Mouse (Mus musculus) gastrocnemius, adult 2 months (tissue): ENCODE measurements at regions not wholly inside any gene's neighbourhood (a gene's known extent, or its start where the extent isn't known, plus 50 kb on each side); places are given as distances from the start of the nearest gene placed in this dataset.

Source experiments
- DNase-seq: peaks from one replicate; pipeline ENCODE4 v3.0.0; 2022
- H3K27ac ChIP-seq: fragments of 200-600 bp; 2 replicates; pipeline ENCODE4 v1.8.1; 2022; ENCODE audit warnings: mild to moderate bottlenecking
- H3K4me3 ChIP-seq: fragments of 200-600 bp; 2 replicates; pipeline ENCODE4 v1.8.1; 2022; ENCODE audit warnings: mild to moderate bottlenecking, moderate library complexity
- CTCF ChIP-seq: fragments of 200-600 bp; IDR thresholded peaks from 2 replicates; pipeline ENCODE4 v1.8.1; 2022; ENCODE audit warnings: antibody characterized with exemption, mild to moderate bottlenecking, moderate library complexity
- intact Hi-C: fragments of 180-260 bp; cut with DNase I; formaldehyde crosslinking; loops from one replicate; pipeline ENCODE4 v1.15.1; 2025

DNA sequence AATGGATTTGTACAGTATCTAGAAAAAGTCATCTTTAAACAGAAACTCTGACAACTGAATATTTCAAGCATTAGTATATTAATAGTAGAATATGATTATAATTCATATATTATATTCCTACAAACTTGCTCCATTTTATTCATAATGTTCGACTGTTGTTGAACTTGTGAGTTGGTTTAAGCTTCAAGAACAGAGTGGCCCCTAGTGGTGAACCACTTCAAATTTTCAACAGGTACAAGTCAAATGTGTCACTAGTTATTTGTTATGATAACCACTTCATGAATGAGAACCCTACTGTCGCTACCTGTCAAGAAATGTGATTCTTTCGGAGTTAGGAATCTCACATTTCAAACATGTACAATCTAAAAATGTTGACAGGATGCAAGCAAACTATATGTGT, 369.2 kb upstream of the Clec14a start:
- Histone ChIP-seq H3K4me3 (no peak overlapping the region), H3K27ac (no peak overlapping the region)
- peak; percentile 48 for TF ChIP-seq CTCF
- intact Hi-C loops: no loop called here
- no peak for DNase-seq

DNA sequence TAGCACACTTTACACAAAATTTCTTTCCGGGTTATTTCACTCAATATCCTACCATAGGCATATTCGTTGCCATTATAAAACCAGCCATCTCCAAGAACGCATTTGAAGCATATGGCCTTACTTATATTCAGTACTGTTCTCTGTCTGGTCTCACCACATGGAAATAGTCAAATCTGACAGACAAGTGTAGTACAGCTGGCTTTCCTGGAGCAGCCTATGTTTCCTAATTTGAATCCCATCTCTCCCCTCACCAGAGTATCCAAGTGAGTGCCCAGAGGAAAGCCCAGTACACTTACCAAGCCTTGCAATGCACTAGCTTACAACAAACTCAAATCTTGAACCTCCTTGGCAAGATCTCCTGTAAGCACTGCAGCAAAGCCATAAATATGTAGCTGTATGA, 363.4 kb upstream of the Clec14a start:
- TF ChIP-seq CTCF: no peak
- intact Hi-C loops: no loop called here
- no peak for DNase-seq
- Histone ChIP-seq H3K27ac (no peak overlapping the region), H3K4me3 (no peak overlapping the region)

DNA sequence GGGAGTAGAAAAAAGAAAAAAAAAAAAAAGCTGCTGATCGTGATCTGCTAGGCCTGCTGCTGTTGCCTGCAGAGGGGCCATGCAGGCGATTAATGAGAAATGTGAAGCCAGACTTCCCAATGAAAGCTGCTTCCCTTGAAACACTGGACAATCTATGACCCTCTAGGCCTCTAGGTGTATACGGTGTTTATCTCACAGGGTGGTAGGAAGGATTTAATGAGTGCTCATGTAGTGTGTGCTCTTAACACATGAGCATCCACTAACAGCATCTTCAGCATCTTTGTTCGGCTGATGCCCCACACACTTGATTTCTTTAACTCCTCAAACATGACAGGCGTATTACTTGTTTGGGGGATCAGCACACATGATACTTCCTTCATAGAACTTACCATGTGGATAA, 359.7 kb upstream of the Clec14a start:
- DNase-seq: no peak
- no peak for TF ChIP-seq CTCF
- Histone ChIP-seq H3K4me3 (no peak overlapping the region), H3K27ac (no peak overlapping the region)
- intact Hi-C loops: no loop called here

DNA sequence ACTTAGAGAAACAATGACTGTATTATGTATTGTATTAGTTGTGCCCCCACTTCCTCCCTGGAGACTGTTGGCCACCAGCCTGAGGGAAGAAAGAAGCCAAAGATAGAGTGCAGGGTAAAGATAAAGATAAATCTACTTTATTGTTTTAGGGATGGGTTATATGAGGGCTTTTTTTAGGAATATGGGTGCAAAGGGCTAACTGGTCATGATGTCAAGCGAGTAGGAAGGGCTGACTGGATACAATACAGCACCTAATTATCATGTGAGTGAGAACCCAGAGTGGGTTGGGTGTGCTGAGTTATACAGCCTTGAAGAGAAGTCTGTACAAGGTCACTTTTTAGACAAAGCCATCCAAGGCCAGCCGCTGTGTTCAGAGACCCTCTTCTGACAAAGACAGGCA, 356.1 kb upstream of the Clec14a start:
- intact Hi-C loops: no loop called here
- no peak overlapping the region for H3K27ac ChIP-seq
- no peak for TF ChIP-seq CTCF
- H3K4me3 ChIP-seq: no peak overlapping the region
- DNase-seq: no peak

DNA sequence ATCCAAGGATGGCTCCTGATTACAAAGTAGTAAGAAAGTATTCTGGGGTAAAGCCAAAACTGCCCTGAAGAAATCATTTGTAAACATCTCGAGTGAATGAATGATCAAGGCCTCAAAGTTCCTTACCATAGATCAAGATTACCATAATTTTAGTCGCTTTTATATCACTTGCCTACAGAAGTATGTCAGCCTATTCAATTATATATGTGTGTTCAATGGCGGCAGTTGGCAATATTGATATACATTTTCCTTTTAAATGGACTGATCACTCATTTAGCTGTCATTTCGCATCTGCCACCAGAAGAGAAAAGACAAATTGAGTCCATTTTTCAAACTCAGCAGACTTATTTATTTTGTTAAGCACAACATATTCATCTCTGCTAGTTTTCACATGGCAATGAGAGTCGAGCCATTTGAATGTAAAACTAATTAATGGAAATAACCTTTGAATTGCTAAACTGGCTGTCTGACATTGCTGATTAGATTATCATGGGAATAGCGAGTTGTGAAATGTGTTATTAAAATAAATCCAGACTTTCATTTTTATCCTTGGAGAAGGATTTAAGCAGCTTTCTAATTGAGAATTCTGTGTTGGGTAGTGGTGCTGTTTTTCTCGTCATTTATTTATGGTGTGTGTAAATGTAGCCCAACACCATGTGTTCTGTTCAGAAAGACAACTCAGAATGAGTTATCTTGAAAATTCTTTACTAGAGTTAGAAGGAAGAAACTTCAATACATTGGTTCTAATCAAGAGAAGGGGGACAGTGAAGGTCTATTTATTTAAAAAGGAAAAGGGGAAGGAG, 350.6 kb upstream of the Clec14a start:
- no peak overlapping the region for H3K4me3 ChIP-seq
- no peak overlapping the region for H3K27ac ChIP-seq
- TF ChIP-seq CTCF: no peak
- no peak for DNase-seq
- intact Hi-C loops: no loop called here

DNA sequence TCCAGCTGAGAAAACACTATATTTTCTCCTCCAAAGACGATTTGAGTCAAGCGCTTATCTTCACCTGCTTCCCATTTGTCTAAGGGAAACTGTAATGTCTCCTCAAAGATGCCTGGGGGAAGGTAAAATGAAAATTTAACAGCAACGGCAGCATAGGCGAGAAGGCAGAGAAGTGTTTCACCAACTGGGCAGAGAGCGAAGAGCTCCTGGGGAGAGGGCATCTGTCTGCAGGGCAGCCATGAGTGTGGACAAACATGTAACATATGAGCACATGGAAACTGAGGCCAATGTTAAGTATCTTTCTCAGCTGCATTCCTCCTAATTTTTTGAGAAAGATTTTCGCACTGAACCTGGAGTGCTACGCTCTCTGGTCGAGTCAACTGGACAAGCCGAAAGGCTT, 325.7 kb upstream of the Clec14a start:
- intact Hi-C loops: no loop called here
- TF ChIP-seq CTCF: no peak
- Histone ChIP-seq H3K27ac (no peak overlapping the region), H3K4me3 (no peak overlapping the region)
- no peak for DNase-seq

DNA sequence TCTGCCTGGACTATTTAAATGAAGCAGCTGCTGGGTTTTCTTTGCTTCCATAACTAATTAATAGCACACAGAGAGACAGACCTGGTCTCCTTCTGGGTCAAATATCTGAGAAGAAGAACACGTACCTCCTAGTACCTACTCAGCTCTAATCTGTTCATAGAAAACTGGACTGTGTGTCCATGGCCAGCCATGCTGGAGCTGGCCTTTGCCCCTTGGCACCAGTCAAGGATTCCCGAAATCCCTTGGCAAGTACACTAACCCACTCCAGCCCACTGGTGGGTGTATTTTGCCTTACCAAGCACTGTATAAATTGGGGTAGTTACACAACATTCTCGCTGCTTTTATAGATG, 322.4 kb upstream of the Clec14a start:
- H3K4me3 ChIP-seq: no peak overlapping the region
- no peak for DNase-seq
- H3K27ac ChIP-seq: no peak overlapping the region
- TF ChIP-seq CTCF: no peak
- intact Hi-C loops: no loop called here

DNA sequence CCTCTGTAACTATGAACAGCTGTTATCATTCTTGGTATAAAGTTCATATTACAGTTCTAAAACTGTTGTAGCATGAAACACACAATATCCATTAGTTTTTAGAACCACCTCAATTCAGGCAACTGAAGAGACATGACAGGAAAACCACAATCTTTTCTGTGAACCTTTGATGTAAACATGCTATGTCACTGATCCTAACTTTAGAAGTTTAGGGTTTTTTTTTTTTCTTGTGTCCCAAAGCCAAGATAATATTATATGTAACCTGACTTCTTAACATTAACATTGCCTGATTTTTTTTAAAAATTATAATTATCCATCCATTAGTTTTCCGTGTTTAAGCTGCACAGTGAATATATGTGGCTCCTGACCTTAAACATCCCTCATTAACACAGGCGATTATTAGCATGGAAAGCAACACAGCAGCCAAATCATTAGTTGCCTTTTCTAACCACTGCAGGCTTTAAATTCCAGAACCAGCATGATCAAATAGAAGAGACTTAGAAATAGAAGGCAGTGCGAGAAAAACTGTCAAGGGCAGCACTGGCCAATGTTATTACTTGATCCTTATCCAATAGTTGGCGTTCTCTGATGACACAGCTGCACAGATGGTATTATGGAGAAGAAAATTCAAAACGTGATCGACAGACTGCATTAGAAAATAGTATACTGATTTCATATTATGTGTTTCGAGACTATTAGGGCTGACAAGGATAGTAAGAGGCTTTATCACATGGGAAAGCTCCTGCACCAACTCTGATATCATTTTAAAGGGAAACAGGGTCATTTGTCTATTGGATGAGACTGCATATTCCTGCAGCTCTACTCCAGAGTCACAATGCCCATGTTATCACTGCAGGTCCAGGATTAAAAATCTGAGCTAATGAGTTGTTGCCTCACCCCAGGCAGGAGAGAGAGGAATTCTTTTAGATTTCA, 321.7 kb upstream of the Clec14a start:
- intact Hi-C loops: no loop called here
- TF ChIP-seq CTCF: no peak
- DNase-seq: no peak
- H3K27ac ChIP-seq: no peak overlapping the region
- H3K4me3 ChIP-seq: no peak overlapping the region

DNA sequence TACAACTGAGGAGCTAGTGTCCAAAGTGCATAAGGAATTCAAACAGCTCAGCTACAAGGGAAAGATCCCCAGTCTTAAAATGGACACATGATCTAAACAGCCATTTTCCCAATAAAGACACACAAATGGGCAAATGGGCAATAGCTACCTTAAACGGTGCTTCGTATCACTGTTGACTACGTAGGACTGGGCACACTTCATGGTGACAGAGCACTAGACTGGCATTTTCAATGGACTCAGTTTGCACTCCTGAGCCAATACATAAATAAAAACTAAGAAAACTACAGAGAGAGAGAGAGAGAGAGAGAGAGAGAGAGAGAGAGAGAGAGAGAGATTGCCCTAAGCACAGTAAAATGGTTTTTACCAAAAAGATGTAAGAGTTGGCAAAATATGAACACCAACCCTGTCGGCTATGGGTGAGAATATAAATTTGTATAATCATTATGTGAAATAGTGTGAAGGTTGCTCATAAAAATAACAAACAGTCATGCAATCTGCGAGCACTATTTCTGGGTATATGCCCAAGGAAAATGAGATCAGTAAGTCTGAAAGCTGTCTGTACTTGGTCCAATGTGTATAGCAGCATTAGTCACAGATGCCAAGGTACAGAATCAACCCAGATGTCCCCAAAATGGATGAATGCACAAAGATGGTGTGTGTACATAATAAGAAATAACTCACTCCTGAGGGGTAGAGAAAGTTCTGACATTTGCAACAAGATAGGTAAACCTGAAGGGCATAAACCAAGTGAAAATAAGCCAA, 312.9 kb upstream of the Clec14a start:
- Histone ChIP-seq H3K27ac (no peak overlapping the region), H3K4me3 (no peak overlapping the region)
- TF ChIP-seq CTCF: no peak
- intact Hi-C loops: no loop called here
- no peak for DNase-seq

DNA sequence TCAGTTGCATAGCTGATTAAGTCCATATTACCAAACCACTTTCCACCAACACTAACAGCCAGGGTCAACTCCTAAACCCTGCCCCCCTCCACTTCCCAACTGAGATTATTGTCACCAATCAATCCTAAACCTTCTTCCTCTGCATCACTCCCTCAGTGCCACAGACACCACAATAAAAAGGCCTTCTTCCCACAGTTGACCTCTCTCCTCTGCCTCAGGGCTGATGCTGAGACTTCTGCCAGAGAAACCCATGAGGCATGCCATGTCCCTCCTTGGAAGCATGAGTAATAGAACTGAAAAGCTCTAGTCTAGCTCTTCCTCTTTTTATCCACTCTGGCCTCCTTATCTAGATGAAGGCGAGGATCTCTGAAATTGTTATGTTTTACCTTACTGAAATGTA, 300.0 kb upstream of the Clec14a start:
- no peak overlapping the region for H3K27ac ChIP-seq
- no peak overlapping the region for H3K4me3 ChIP-seq
- no peak for TF ChIP-seq CTCF
- no peak for DNase-seq
- intact Hi-C loops: no loop called here

DNA sequence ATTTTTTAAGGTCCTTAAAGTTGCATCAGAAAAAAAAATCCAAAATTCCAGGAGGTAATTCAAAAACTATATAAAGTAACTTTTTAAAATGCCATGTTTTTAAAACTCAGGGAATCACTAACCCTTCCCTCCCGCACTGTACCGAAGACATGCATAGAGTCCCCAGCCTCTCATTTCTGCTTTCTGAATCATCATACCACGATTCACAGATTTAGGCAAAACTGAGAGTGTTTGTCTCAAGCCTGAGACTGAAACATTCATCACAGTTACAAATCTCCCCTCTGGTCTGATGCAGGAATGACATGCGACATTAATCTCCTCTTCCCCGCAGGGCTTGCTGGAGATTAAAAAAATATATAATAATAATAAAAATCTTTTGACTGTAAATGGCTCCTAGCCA, 291.8 kb upstream of the Clec14a start:
- intact Hi-C loops: no loop called here
- H3K4me3 ChIP-seq: no peak overlapping the region
- no peak for DNase-seq
- no peak for TF ChIP-seq CTCF
- H3K27ac ChIP-seq: no peak overlapping the region

DNA sequence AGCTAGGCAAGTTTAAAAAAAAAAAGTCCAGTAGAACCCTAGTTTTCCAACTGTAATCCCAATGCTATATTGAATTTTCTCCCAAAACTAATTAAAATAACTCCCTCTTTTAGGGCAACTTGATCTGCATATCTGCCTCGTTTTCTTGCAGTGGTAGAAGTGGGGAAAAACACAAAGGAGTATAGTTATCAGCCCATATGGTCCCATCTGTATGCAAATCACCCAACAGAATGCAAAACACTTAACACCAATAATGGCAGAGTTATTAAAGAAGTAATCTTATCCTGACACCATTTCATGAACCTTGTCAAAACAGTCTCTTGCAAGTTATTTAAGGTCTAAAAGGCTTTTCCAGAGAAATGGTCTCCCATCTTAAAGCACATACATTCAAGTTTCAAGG, 290.7 kb upstream of the Clec14a start:
- Histone ChIP-seq H3K27ac (no peak overlapping the region), H3K4me3 (no peak overlapping the region)
- no peak for DNase-seq
- TF ChIP-seq CTCF: no peak
- intact Hi-C loops: no loop called here

DNA sequence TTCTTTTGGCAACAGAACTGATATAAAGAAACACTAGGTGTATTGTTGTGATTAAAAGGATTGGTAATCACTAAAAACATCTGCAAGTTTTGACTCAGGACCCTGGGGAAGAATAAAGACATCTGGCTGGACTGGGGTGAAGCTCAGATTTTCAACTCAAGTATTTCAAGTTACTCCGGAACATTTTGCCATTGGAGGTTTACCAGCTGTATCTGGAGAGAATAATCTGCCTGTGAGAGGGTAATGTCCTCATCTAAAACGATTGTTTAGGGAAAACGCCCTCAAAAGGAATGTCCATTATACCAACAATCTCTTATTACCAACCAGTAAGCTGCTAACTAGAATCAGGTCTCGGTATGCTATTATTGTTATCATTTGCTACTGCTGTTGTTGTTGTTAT, 288.2 kb upstream of the Clec14a start:
- intact Hi-C loops: no loop called here
- TF ChIP-seq CTCF: no peak

More for the DNA sequence above, 288.2 kb upstream of the Clec14a start:
- DNase-seq: no peak
- Histone ChIP-seq H3K4me3 (no peak overlapping the region), H3K27ac (no peak overlapping the region)
